Comparison of ENCODE assay signal across 10 mouse cellular contexts in genomic region chr1:162038431-162038830, GRCm38 (mm10). TPM values are rescaled to one million over a fixed set of nuclear protein-coding genes. Genes with fewer than 3 reads are reported as not detected.
A peak's percentile ranks its signal among the peaks of the same experiment; 100 is the strongest.
DNase-seq lines count a peak whose midpoint lies in the region; ATAC-seq and TF ChIP-seq lines count a peak whose summit lies in the region.
"Had no signal": no experiment of that assay in that cellular context is flagged by ENCODE, and none has a peak within 500 bp of the region (broad histone marks: within the 10 kb centered on the region; RNA-seq: fewer than 3 reads in every experiment).

No protein-coding gene starts in this region.

- H3K36me3 ChIP-seq in hindbrain, embryonic 12.5 days, result no peaks in the 10 kb centered on the region
- no peaks in the 10 kb centered on the region for H3K36me3 ChIP-seq in hindbrain, embryonic 10.5 days
- H3K36me3 ChIP-seq in stomach, embryonic 15.5 days, result no peaks in the 10 kb centered on the region
- no peaks in the 10 kb centered on the region for H3K36me3 ChIP-seq in stomach, postnatal 0 days (ENCODE audit: control insufficient read depth, insufficient read depth, low read length)
- H3K36me3 ChIP-seq in intestine, embryonic 15.5 days, result no peaks in the 10 kb centered on the region
- no peaks in the 10 kb centered on the region for H3K36me3 ChIP-seq in stomach, embryonic 16.5 days (ENCODE audit: control insufficient read depth, insufficient read depth, low read length)

- no peak overlapping the region for H3K4me3 ChIP-seq in hindbrain, embryonic 12.5 days
- H3K4me3 ChIP-seq in hindbrain, embryonic 10.5 days, result no peak overlapping the region
- no peak overlapping the region for H3K4me3 ChIP-seq in stomach, embryonic 15.5 days (replicated peaks)
- no peak overlapping the region for H3K4me3 ChIP-seq in stomach, postnatal 0 days (ENCODE audit: low read depth, low read length)
- no peak overlapping the region for H3K4me3 ChIP-seq in intestine, embryonic 15.5 days (replicated peaks)
- no peak overlapping the region for H3K4me3 ChIP-seq in stomach, embryonic 16.5 days (replicated peaks; ENCODE audit: low read length)

- no peak overlapping the region for H3K4me2 ChIP-seq in hindbrain, embryonic 12.5 days (replicated peaks)
- no peak overlapping the region for H3K4me2 ChIP-seq in stomach, embryonic 15.5 days
- H3K4me2 ChIP-seq in stomach, postnatal 0 days (replicated peaks; ENCODE audit: low read depth), result no peak overlapping the region
- H3K4me2 ChIP-seq in intestine, embryonic 15.5 days (replicated peaks), result no peak overlapping the region
- no peak overlapping the region for H3K4me2 ChIP-seq in stomach, embryonic 16.5 days (ENCODE audit: low read depth, low read length)

- DNase-seq in hindbrain, embryonic 10.5 days (ENCODE audit: low spot score), result no peak
- no peak for DNase-seq in stomach, postnatal 0 days (ENCODE audit: low spot score)
- no peak for DNase-seq in spleen, postnatal 4 days (ENCODE audit: low spot score in 2 of 2)
- no peak for DNase-seq in adrenal gland, postnatal 14 days

- no peak for TF ChIP-seq CTCF in stomach, postnatal 0 days (IDR thresholded peaks at IDR 0.05; ENCODE audit: low read depth)

- peaks cover 22% of the 10 kb centered on the region for H3K4me1 ChIP-seq in hindbrain, embryonic 12.5 days
- peaks cover 35% of the 10 kb centered on the region for H3K4me1 ChIP-seq in hindbrain, embryonic 10.5 days (replicated peaks)
- peaks cover 23% of the 10 kb centered on the region; the same call in 1 of the 2 replicates for H3K4me1 ChIP-seq in stomach, embryonic 15.5 days
- H3K4me1 ChIP-seq in stomach, postnatal 0 days (replicated peaks; ENCODE audit: control insufficient read depth, insufficient read depth), result peaks cover 3% of the 10 kb centered on the region; the same call in 1 of the 2 replicates
- peaks cover 23% of the 10 kb centered on the region for H3K4me1 ChIP-seq in intestine, embryonic 15.5 days (replicated peaks)
- H3K4me1 ChIP-seq in stomach, embryonic 16.5 days (ENCODE audit: control insufficient read depth, insufficient read depth, low read length), result peaks cover 19% of the 10 kb centered on the region

- no peaks in the 10 kb centered on the region for H3K27me3 ChIP-seq in hindbrain, embryonic 12.5 days
- no peaks in the 10 kb centered on the region for H3K27me3 ChIP-seq in hindbrain, embryonic 10.5 days (ENCODE audit: insufficient read depth, poor library complexity, severe bottlenecking)
- H3K27me3 ChIP-seq in stomach, embryonic 15.5 days (replicated peaks), result no peaks in the 10 kb centered on the region
- no peaks in the 10 kb centered on the region for H3K27me3 ChIP-seq in stomach, postnatal 0 days (ENCODE audit: control insufficient read depth, insufficient read depth, low read length)
- H3K27me3 ChIP-seq in intestine, embryonic 15.5 days (replicated peaks), result no peaks in the 10 kb centered on the region
- no peaks in the 10 kb centered on the region for H3K27me3 ChIP-seq in stomach, embryonic 16.5 days (ENCODE audit: control insufficient read depth, insufficient read depth, low read length)

- peak overlapping the region; percentile 79; the same call in 1 of the 2 replicates for H3K27ac ChIP-seq in hindbrain, embryonic 12.5 days
- no peak overlapping the region for H3K27ac ChIP-seq in hindbrain, embryonic 10.5 days
- H3K27ac ChIP-seq in stomach, embryonic 15.5 days, result peak overlapping the region; percentile 52
- no peak overlapping the region; the same call in 1 of the 2 replicates for H3K27ac ChIP-seq in stomach, postnatal 0 days (replicated peaks)
- peak overlapping the region; percentile 48; the same call in 1 of the 2 replicates for H3K27ac ChIP-seq in intestine, embryonic 15.5 days
- H3K27ac ChIP-seq in stomach, embryonic 16.5 days (ENCODE audit: low read length), result peak overlapping the region; percentile 21; the same call in 1 of the 2 replicates

- no peak for TF ChIP-seq EP300 in stomach, postnatal 0 days (optimal IDR thresholded peaks at IDR 0.05)

- no peaks in the 10 kb centered on the region for H3K9me3 ChIP-seq in hindbrain, embryonic 12.5 days (replicated peaks)
- H3K9me3 ChIP-seq in hindbrain, embryonic 10.5 days, result no peaks in the 10 kb centered on the region
- no peaks in the 10 kb centered on the region for H3K9me3 ChIP-seq in stomach, embryonic 15.5 days
- no peaks in the 10 kb centered on the region for H3K9me3 ChIP-seq in stomach, postnatal 0 days (ENCODE audit: control insufficient read depth, low read length)
- H3K9me3 ChIP-seq in intestine, embryonic 15.5 days, result no peaks in the 10 kb centered on the region
- H3K9me3 ChIP-seq in stomach, embryonic 16.5 days (replicated peaks; ENCODE audit: control insufficient read depth, low read length), result no peaks in the 10 kb centered on the region

- 64% methylated on average over 5 of the region's 5 CpGs for WGBS in hindbrain, embryonic 12.5 days
- WGBS in hindbrain, embryonic 10.5 days, result 78% methylated on average over 5 of the region's 5 CpGs
- WGBS in stomach, embryonic 15.5 days, result 48% methylated on average over 5 of the region's 5 CpGs
- 53% methylated on average over 5 of the region's 5 CpGs for WGBS in stomach, postnatal 0 days
- 60% methylated on average over 5 of the region's 5 CpGs for WGBS in intestine, embryonic 15.5 days
- WGBS in stomach, embryonic 16.5 days, result 45% methylated on average over 5 of the region's 5 CpGs

- H3K9ac ChIP-seq in hindbrain, embryonic 12.5 days, result no peak overlapping the region
- no peak overlapping the region for H3K9ac ChIP-seq in stomach, embryonic 15.5 days
- H3K9ac ChIP-seq in stomach, postnatal 0 days (ENCODE audit: low read length), result no peak overlapping the region
- H3K9ac ChIP-seq in intestine, embryonic 15.5 days, result no peak overlapping the region
- H3K9ac ChIP-seq in stomach, embryonic 16.5 days (ENCODE audit: low read length), result no peak overlapping the region

- ATAC-seq in hindbrain, embryonic 12.5 days (ENCODE audit: low FRiP score), result no peak
- no peak for ATAC-seq in stomach, embryonic 15.5 days (ENCODE audit: insufficient read depth, low FRiP score, low read depth)
- no peak for ATAC-seq in stomach, postnatal 0 days (ENCODE audit: low FRiP score, low TSS enrichment)
- ATAC-seq in intestine, embryonic 15.5 days, result no peak
- no peak for ATAC-seq in stomach, embryonic 16.5 days (ENCODE audit: insufficient read depth, low FRiP score)

RNA-seq across cellular contexts. Expression of gene 4930558K02Rik, which starts 59.0 kb away (rescaled TPM):
- polyA plus RNA-seq in hindbrain, embryonic 12.5 days (2016; fragmentation: Nextera tagmentation; extraction: Ambion mirVana), result not detected in 2 replicates
- not detected in 2 replicates for polyA plus RNA-seq in hindbrain, embryonic 10.5 days (2016; fragmentation: Nextera tagmentation; extraction: Ambion mirVana)
- polyA plus RNA-seq in stomach, embryonic 15.5 days (2015; fragmentation: Nextera tagmentation; extraction: Ambion mirVana), result not detected in 2 replicates
- polyA plus RNA-seq in stomach, postnatal 0 days (2015; fragmentation: Nextera tagmentation; extraction: Ambion mirVana), result not detected in 2 replicates
- not detected in 2 replicates for polyA plus RNA-seq in intestine, embryonic 15.5 days (2015; fragmentation: Nextera tagmentation; extraction: Ambion mirVana)
- polyA plus RNA-seq in stomach, embryonic 16.5 days (2015; fragmentation: Nextera tagmentation; extraction: Ambion mirVana), result not detected in 2 replicates
- not detected in 2 replicates for total RNA-seq in adrenal gland, postnatal 14 days (2021)
- total RNA-seq: layer of hippocampus, adult 8-10 months had no signal
- polyA plus RNA-seq: liver, embryonic 16.5 days had no signal

Comparison
In these comparisons a context has a peak if more than half of its experiments do, and no peak if none do; other contexts are left out.
1. H3K27ac ChIP-seq: peak in hindbrain, embryonic 12.5 days (single experiment), stomach, embryonic 15.5 days (single experiment), intestine, embryonic 15.5 days (single experiment) and stomach, embryonic 16.5 days (single experiment); none in hindbrain, embryonic 10.5 days (single experiment) and stomach, postnatal 0 days (single experiment).